Mouse (Mus musculus): ENCODE measurements around the gene Ccdc88a. TPM values are rescaled to one million over a fixed set of nuclear protein-coding genes. Genes with fewer than 3 reads are reported as not detected.

Gene Ccdc88a
- polyA plus RNA-seq, 1 experiment = 3.4 TPM

- peaks cover 10% of the 10 kb centered on the region for H3K79me2 ChIP-seq (ENCODE audit: control insufficient read depth, insufficient read depth)
- no peaks in the 10 kb centered on the region for H3K79me3 ChIP-seq (ENCODE audit: low read depth)
- no peak overlapping the region for H3ac ChIP-seq (ENCODE audit: control insufficient read depth, insufficient read length, low read depth)
- H3K27me3 ChIP-seq (ENCODE audit: control insufficient read depth, insufficient read depth, insufficient read length) = no peaks in the 10 kb centered on the region
- peaks cover 62% of the 10 kb centered on the region for H3K36me3 ChIP-seq (ENCODE audit: control insufficient read depth, insufficient read depth)
- H3K4me3 ChIP-seq (ENCODE audit: insufficient read depth, poor library complexity, severe bottlenecking) = no peak overlapping the region
- TF ChIP-seq MYOD1 (IDR thresholded peaks at IDR 0.05; ENCODE audit: control insufficient read depth, insufficient read length, low read depth) (no peak), CEBPB (IDR thresholded peaks at IDR 0.05; ENCODE audit: low read depth) (no peak), USF1 (IDR thresholded peaks at IDR 0.05; ENCODE audit: low read depth) (no peak), CTCF (IDR thresholded peaks at IDR 0.05; ENCODE audit: control insufficient read depth, insufficient read depth, insufficient read length) (no peak), MYOG (IDR thresholded peaks at IDR 0.05; ENCODE audit: control insufficient read depth, extremely low read depth, insufficient read length) (no peak), MAX (IDR thresholded peaks at IDR 0.05) (no peak), FOSL1 (IDR thresholded peaks at IDR 0.05; ENCODE audit: insufficient read depth, low read length, poor library complexity, severe bottlenecking) (no peak)
Observed at GRCm38 (mm10) chr11:29509421-29509820, 136.0 kb downstream of the Ccdc88a start.

DNA sequence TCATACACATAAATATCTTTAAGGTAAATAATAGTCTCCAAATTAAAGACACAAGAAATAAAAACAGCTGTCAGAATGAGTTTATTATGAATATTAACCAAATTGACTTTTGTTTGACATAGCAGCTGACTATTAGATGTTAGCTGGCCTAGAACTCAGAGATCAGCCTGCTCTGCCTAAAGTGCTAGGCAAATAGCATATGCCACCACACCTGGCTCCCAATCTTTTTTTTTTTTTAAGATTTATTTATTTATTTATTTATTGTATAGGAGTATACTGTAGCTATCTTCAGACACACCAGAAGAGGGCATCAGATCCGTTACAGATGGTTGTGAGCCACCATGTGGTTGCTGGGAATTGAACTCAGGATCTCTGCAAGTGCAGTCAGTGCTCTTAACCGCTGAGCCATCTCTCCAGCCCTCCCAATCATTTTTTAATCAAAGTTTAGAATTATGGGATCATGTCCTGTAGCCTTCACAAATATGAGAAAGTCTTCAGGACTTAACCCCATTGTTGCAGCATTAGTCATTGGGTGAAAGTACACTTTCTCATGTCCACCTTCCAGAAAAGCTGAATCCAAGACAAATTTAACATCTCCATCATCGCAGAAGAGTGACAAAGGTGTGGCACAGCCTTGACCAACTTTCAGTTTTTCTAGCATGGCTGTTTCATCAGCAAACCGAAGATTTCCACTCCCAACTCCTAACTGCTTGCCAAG lies 139.5 kb downstream of the Ccdc88a start:
- Histone ChIP-seq H3K27me3 (ENCODE audit: control insufficient read depth, insufficient read depth, insufficient read length) (no peaks in the 10 kb centered on the region), H3ac (ENCODE audit: control insufficient read depth, insufficient read length, low read depth) (no peak overlapping the region), H3K4me3 (ENCODE audit: insufficient read depth, poor library complexity, severe bottlenecking) (no peak overlapping the region), H3K79me2 (ENCODE audit: control insufficient read depth, insufficient read depth) (peaks cover 10% of the 10 kb centered on the region), H3K36me3 (ENCODE audit: control insufficient read depth, insufficient read depth) (peaks cover 37% of the 10 kb centered on the region), H3K79me3 (ENCODE audit: low read depth) (no peaks in the 10 kb centered on the region)
- TF ChIP-seq CEBPB (IDR thresholded peaks at IDR 0.05; ENCODE audit: low read depth) = no peak
- TF ChIP-seq CTCF (IDR thresholded peaks at IDR 0.05; ENCODE audit: control insufficient read depth, insufficient read depth, insufficient read length) = no peak
- no peak for TF ChIP-seq FOSL1 (IDR thresholded peaks at IDR 0.05; ENCODE audit: insufficient read depth, low read length, poor library complexity, severe bottlenecking)
- TF ChIP-seq MAX (IDR thresholded peaks at IDR 0.05) = no peak
- no peak for TF ChIP-seq MYOD1 (IDR thresholded peaks at IDR 0.05; ENCODE audit: control insufficient read depth, insufficient read length, low read depth)
- TF ChIP-seq MYOG (IDR thresholded peaks at IDR 0.05; ENCODE audit: control insufficient read depth, extremely low read depth, insufficient read length) = no peak
- TF ChIP-seq USF1 (IDR thresholded peaks at IDR 0.05; ENCODE audit: low read depth) = no peak

GRCm38 (mm10) chr11:29514325-29514681 lies 140.8 kb downstream of the Ccdc88a start:
- no peak for TF ChIP-seq USF1 (IDR thresholded peaks at IDR 0.05; ENCODE audit: low read depth)
- no peak for TF ChIP-seq MYOG (IDR thresholded peaks at IDR 0.05; ENCODE audit: control insufficient read depth, extremely low read depth, insufficient read length)
- no peak for TF ChIP-seq MAX (IDR thresholded peaks at IDR 0.05)
- TF ChIP-seq MYOD1 (IDR thresholded peaks at IDR 0.05; ENCODE audit: control insufficient read depth, insufficient read length, low read depth) = no peak

DNA sequence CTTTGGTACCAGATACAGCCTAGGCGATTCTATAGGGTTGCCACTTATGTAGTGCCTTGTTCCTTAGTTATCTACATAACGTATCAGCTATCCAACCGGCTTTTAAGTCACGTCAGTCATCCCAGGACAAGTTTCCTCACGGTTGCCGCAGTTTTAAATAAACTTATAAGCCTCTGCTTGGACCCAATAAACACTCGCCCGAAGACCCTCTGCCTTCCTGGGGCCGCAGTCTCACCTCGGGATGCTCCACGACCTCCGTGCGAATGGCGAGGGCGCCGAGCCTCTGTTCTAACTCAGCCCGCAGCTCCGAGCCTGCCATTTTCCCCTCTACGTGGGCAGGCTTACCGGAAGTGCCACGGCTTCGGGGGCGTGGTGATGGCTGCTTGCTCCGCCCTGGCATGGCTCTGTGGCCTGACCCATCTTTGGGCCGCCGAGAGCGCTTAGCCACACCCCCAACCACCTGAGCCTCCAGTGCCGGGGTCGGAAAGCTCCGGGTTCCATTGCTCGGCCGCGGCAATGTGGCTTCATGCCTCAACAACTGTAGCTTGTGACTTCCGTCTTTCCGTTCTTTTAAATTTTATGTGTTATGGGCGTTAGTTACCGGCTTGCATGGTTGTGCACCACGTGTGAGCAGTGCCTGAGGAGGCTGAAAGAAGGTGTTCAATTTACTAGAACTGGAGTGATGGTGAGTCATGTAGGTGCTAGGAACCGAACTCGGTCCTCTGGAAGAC lies 141.4 kb downstream of the Ccdc88a start, which contains the start of gene Prorsd1:
Gene Prorsd1 (minus strand): TSS at position 352 of the 731 bp plus-strand sequence.
- no peak for TF ChIP-seq MYOG (IDR thresholded peaks at IDR 0.05; ENCODE audit: control insufficient read depth, extremely low read depth, insufficient read length)
- peak; percentile 36 for TF ChIP-seq MAX (IDR thresholded peaks at IDR 0.05)
- no peak for TF ChIP-seq MYOD1 (IDR thresholded peaks at IDR 0.05; ENCODE audit: control insufficient read depth, insufficient read length, low read depth)
- TF ChIP-seq CEBPB (IDR thresholded peaks at IDR 0.05; ENCODE audit: low read depth) = no peak
- TF ChIP-seq USF1 (IDR thresholded peaks at IDR 0.05; ENCODE audit: low read depth) = peak; percentile 80
- TF ChIP-seq CTCF (IDR thresholded peaks at IDR 0.05; ENCODE audit: control insufficient read depth, insufficient read depth, insufficient read length) = no peak
- TF ChIP-seq FOSL1 (IDR thresholded peaks at IDR 0.05; ENCODE audit: insufficient read depth, low read length, poor library complexity, severe bottlenecking) = no peak
- H3ac ChIP-seq (ENCODE audit: control insufficient read depth, insufficient read length, low read depth) = peak within 1 kb of the TSS; percentile 80
- H3K36me3 ChIP-seq (ENCODE audit: control insufficient read depth, insufficient read depth) = peaks cover 32% of the 10 kb centered on the region
- peak within 1 kb of the TSS; percentile 41 for H3K4me3 ChIP-seq (ENCODE audit: insufficient read depth, poor library complexity, severe bottlenecking)
- no peaks in the 10 kb centered on the region for H3K79me3 ChIP-seq (ENCODE audit: low read depth)
- no peaks in the 10 kb centered on the region for H3K27me3 ChIP-seq (ENCODE audit: control insufficient read depth, insufficient read depth, insufficient read length)
- peaks cover 10% of the 10 kb centered on the region for H3K79me2 ChIP-seq (ENCODE audit: control insufficient read depth, insufficient read depth)

More at GRCm38 (mm10) chr11:29514325-29514681, 140.8 kb downstream of the Ccdc88a start:
- Histone ChIP-seq H3K79me3 (ENCODE audit: low read depth) (no peaks in the 10 kb centered on the region), H3K4me3 (ENCODE audit: insufficient read depth, poor library complexity, severe bottlenecking) (peak overlapping the region; percentile 41), H3K36me3 (ENCODE audit: control insufficient read depth, insufficient read depth) (peaks cover 37% of the 10 kb centered on the region), H3K79me2 (ENCODE audit: control insufficient read depth, insufficient read depth) (peaks cover 10% of the 10 kb centered on the region), H3ac (ENCODE audit: control insufficient read depth, insufficient read length, low read depth) (peak overlapping the region; percentile 55), H3K27me3 (ENCODE audit: control insufficient read depth, insufficient read depth, insufficient read length) (no peaks in the 10 kb centered on the region)

- no peaks in the 10 kb centered on the region for H3K27me3 ChIP-seq (ENCODE audit: control insufficient read depth, insufficient read depth, insufficient read length)
- H3K36me3 ChIP-seq (ENCODE audit: control insufficient read depth, insufficient read depth) = peaks cover 10% of the 10 kb centered on the region
- TF ChIP-seq CEBPB (IDR thresholded peaks at IDR 0.05; ENCODE audit: low read depth) (no peak), MYOG (IDR thresholded peaks at IDR 0.05; ENCODE audit: control insufficient read depth, extremely low read depth, insufficient read length) (no peak), USF1 (IDR thresholded peaks at IDR 0.05; ENCODE audit: low read depth) (no peak), MYOD1 (IDR thresholded peaks at IDR 0.05; ENCODE audit: control insufficient read depth, insufficient read length, low read depth) (no peak), MAX (IDR thresholded peaks at IDR 0.05) (peak; percentile 79), CTCF (IDR thresholded peaks at IDR 0.05; ENCODE audit: control insufficient read depth, insufficient read depth, insufficient read length) (no peak)
- peaks cover 15% of the 10 kb centered on the region for H3K79me3 ChIP-seq (ENCODE audit: low read depth)
- peak within 1 kb of the TSS; percentile 88 for H3K4me3 ChIP-seq (ENCODE audit: insufficient read depth, poor library complexity, severe bottlenecking)
- peaks cover 36% of the 10 kb centered on the region for H3K79me2 ChIP-seq (ENCODE audit: control insufficient read depth, insufficient read depth)
- H3ac ChIP-seq (ENCODE audit: control insufficient read depth, insufficient read length, low read depth) = peak within 1 kb of the TSS; percentile 96
Observed at GRCm38 (mm10) chr11:29525988-29526794, 152.7 kb downstream of the Ccdc88a start, which contains the start of gene Mtif2. Mtif2 (plus strand) TSS chr11:29526408.

Measured in C2C12 (cell line).